Mouse (Mus musculus): Measurements from ENCODE around the gene Zfp738. TPM values are rescaled to one million over a fixed set of nuclear protein-coding genes. Genes with fewer than 3 reads are reported as not detected.
"Not testable (repeated sequence)": the region's sequence is repeated elsewhere in the genome, so short reads cannot be mapped to it uniquely, and the experiment has no call there.

Gene Zfp738
- 15.3 and 16.3 TPM in 2 replicates for polyA plus RNA-seq (2015; fragmentation: Nextera tagmentation; extraction: Ambion mirVana)

DNA sequence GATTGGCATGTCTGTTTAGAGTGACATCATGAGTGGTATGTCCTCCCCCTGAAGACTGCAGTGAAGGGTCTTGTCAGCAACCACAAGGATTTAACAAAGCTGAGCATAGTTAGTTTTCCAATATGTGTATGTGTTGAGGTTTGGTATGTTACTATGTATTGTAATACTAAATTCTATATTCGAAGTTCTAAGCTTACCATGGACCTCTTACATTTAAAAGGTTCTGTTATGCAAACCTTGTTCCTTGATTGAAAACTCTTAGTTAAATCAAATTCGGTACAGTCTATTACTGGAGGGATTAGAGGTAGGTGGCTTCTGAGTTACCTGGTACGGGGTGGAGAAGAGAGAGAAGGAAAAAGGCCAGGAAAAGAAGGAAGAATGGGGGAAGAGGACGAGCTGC, at the start of gene Zfp738:
TSS of gene Zfp738 (minus strand) at position 101 of the 400 bp plus-strand sequence.
- Histone ChIP-seq H3K4me1 (replicated peaks) (peaks cover 9% of the 10 kb centered on the region), H3K4me2 (no peak within 1 kb of the TSS), H3K27me3 (no peaks in the 10 kb centered on the region), H3K9ac (no peak within 1 kb of the TSS), H3K36me3 (no peaks in the 10 kb centered on the region), H3K4me3 (no peak within 1 kb of the TSS), H3K27ac (no peak within 1 kb of the TSS), H3K9me3 (no peaks in the 10 kb centered on the region)
- 82% methylated on average over 4 of the region's 4 CpGs for WGBS
- no peak for ATAC-seq (ENCODE audit: low FRiP score)

DNA sequence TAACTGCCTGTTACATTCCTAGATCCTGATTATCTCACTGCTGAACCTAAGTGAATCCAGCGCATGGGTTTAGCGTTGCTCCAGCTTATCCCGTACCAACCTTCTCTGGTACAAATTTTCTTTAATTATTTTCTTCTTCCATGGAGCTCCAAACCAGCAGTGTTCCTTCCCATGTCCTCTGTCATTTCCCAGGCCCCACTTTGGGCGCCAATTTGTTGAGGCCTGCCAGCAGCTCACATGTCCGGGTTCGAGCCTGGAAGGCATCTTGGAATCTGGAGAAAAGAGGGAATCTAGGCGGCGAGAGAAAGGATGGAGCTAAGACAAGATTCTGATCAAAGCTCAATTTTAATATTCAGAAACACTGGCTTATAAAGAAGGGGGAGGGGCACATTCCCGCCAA, 47.5 kb upstream of the Zfp738 start:
- not testable (repeated sequence) for H3K27me3 ChIP-seq

DNA sequence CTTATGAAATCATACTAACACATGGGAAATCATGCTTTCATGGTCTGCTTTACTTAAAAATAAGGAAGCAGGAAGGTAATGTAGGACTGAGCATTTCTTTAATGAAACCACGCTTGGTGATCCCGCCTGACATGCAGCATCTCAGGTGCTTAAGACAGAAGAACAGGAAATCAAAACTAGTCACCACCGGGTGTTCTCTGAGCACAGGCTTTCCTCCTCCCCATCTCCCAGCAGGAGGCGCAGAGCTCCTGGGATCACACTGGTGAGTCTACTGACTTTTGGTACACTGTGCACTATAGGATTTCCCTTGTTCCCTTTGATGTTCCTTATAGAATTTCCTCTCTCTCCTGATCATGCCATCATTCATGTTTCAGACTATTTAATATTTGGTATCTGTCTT, 42.6 kb upstream of the Zfp738 start:
- 64% methylated on average over 4 of the region's 4 CpGs for WGBS

More for the DNA sequence above, 47.5 kb upstream of the Zfp738 start:
- H3K36me3 ChIP-seq; H3K4me2 ChIP-seq; H3K4me3 ChIP-seq; ATAC-seq (ENCODE audit: low FRiP score); H3K27ac ChIP-seq; H3K4me1 ChIP-seq (replicated peaks); H3K9ac ChIP-seq: not testable (repeated sequence)
- WGBS = 94% methylated on average over 9 of the region's 9 CpGs
- H3K9me3 ChIP-seq = peaks cover 18% of the 10 kb centered on the region

DNA sequence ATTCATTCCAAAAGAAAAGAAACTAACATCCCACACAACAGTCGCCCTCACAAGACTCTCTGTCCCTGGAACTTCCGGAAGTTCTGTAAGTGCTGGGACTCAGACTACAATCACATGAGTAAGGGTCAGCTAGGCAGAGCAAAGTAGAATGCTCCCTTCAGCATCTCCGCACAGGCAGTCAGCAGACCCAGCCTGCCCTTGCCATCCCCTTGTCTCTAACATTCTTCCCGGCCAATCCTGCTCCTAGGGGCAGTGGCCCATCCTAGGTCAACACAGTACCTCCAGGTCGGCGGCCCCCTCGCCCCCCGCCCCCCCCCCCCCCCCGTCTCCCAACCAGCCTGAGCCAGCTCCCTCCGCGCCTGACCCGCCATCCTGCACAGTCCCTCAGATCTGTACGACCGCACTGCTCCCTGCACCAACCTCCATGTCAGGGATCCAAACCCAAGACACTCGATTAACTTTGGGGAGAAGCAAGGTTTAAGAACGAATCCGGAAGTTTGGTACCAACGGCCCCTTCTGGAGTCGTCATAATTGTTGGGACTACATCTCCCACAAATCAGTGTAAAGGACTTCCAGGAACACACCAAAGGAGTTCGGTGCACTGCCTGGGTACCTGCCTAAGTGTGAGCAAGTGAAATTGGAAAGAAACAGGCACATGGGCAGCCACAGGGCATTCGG, 41.9 kb upstream of the Zfp738 start, which contains the start of gene Zfp65:
TSS of gene Zfp65 (minus strand) at position 533 of the 678 bp plus-strand sequence.
- H3K9ac ChIP-seq = peak within 1 kb of the TSS; percentile 78
- H3K27ac ChIP-seq = 0 out of 2 replicates have a peak within 1 kb of the TSS, but pooled peaks have one; percentile 30

More for the DNA sequence above, 42.6 kb upstream of the Zfp738 start:
- H3K27me3 ChIP-seq, H3K27ac ChIP-seq, H3K36me3 ChIP-seq: not testable (repeated sequence)
- ATAC-seq (ENCODE audit: low FRiP score) = peak; percentile 55; the same call in 1 of the 2 replicates
- peaks cover 12% of the 10 kb centered on the region for H3K9me3 ChIP-seq
- H3K4me1 ChIP-seq (replicated peaks) = peaks cover 13% of the 10 kb centered on the region
- peak overlapping the region; percentile 61 for H3K4me2 ChIP-seq
- peak overlapping the region; percentile 78 for H3K9ac ChIP-seq
- H3K4me3 ChIP-seq = peak overlapping the region; percentile 54

DNA sequence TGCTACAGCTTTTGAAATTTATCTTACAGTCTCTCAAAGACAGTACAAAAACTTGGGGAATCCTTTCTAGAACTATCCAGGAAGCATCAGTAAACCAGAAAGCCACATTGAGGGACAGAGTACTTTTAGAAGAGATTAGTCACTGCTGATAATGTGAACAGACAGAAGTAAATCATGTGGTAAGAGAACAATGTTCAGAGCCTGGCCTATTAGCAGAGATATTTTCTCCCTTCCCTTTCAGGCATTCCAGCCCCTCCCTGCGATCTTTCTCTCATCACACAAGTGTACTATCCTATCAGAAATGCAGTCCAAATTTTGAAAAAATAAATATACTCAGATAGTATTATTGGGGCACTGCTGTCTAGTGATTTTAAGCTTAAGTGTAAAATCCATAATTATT, 41.2 kb upstream of the Zfp738 start:
- no peak overlapping the region for H3K27ac ChIP-seq
- H3K4me3 ChIP-seq = peak overlapping the region; percentile 54
- peak overlapping the region; percentile 78; the same call in 1 of the 2 replicates for H3K9ac ChIP-seq
- no peaks in the 10 kb centered on the region for H3K27me3 ChIP-seq
- WGBS = 95% methylated on average over 1 of the region's 1 CpGs
- ATAC-seq (ENCODE audit: low FRiP score) = no peak
- H3K9me3 ChIP-seq = peaks cover 1% of the 10 kb centered on the region; the same call in 1 of the 2 replicates
- no peaks in the 10 kb centered on the region for H3K36me3 ChIP-seq
- H3K4me1 ChIP-seq (replicated peaks) = peaks cover 19% of the 10 kb centered on the region
- H3K4me2 ChIP-seq = peak overlapping the region; percentile 61

More for the DNA sequence above, 41.9 kb upstream of the Zfp738 start, which contains the start of gene Zfp65:
- peak; percentile 86 for ATAC-seq (ENCODE audit: low FRiP score)
- WGBS = 8% methylated on average over 15 of the region's 21 CpGs
- H3K4me3 ChIP-seq = peak within 1 kb of the TSS; percentile 54
- H3K4me2 ChIP-seq = peak within 1 kb of the TSS; percentile 61
- peaks cover 5% of the 10 kb centered on the region; the same call in 1 of the 2 replicates for H3K9me3 ChIP-seq
- no peaks in the 10 kb centered on the region for H3K27me3 ChIP-seq
- peaks cover 13% of the 10 kb centered on the region for H3K4me1 ChIP-seq (replicated peaks)
- no peaks in the 10 kb centered on the region for H3K36me3 ChIP-seq

DNA sequence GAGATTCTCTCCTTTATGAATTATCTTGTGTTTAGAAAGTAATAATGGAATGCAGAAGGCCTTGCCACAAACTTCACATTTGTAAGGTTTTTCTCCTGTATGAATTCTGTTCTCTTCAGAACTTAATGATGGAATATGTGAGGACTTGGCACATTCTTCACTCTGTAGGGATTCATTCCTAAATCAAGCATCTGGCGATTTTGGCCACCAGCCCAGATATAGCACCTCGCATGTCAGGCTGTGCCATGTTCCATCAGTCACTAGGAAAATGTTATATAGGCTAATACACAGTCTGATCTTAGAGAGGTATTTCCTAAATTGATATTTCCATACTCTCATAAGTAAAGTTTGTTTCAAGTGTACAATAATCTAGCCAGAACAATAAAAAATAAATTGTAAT, 38.5 kb upstream of the Zfp738 start:
- H3K9ac ChIP-seq; H3K27me3 ChIP-seq; H3K4me3 ChIP-seq; H3K4me2 ChIP-seq; H3K36me3 ChIP-seq; H3K9me3 ChIP-seq; ATAC-seq (ENCODE audit: low FRiP score); H3K27ac ChIP-seq: not testable (repeated sequence)
- peaks cover 21% of the 10 kb centered on the region for H3K4me1 ChIP-seq (replicated peaks)
- WGBS = 73% methylated on average over 2 of the region's 2 CpGs

DNA sequence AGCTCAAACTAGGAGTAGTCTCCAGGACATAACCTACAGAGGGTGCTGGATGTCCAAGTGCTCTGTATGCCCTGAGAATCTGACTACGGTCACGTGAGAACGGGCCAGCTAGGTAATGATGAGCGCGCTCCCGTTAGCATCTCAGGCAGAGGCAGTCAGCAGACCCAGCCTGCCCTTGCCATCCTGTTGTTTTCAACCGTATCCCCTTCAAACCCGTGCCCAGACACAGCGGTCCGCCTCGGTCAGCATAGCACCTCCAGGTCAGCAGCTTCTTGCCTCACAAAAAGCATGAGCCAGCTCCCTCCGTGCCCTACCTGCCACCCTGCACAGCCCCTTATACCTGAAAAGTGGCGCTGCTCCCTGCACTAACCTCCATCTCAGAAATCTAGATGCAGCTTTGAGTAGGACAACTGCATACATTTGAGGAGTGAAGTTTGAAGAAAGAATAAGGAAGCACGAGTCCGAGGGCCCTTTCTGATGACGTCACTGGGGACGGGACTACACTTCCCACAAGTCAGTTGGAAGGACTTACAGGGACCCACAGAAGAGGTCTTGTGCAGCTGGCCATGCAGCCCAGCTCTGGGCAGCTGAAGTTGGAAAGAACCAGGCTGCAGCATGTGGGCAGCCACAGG, 37.1 kb upstream of the Zfp738 start:
- H3K27ac ChIP-seq = peak overlapping the region; percentile 75
- WGBS = under 1% methylated on average over 17 of the region's 17 CpGs
- H3K27me3 ChIP-seq = no peaks in the 10 kb centered on the region
- H3K4me2 ChIP-seq = peak overlapping the region; percentile 70
- no peaks in the 10 kb centered on the region; the same call in 1 of the 2 replicates for H3K36me3 ChIP-seq
- peaks cover 17% of the 10 kb centered on the region for H3K4me1 ChIP-seq (replicated peaks)
- no peaks in the 10 kb centered on the region for H3K9me3 ChIP-seq
- H3K4me3 ChIP-seq = peak overlapping the region; percentile 84
- ATAC-seq (ENCODE audit: low FRiP score) = peak; percentile 93
- peak overlapping the region; percentile 85 for H3K9ac ChIP-seq

DNA sequence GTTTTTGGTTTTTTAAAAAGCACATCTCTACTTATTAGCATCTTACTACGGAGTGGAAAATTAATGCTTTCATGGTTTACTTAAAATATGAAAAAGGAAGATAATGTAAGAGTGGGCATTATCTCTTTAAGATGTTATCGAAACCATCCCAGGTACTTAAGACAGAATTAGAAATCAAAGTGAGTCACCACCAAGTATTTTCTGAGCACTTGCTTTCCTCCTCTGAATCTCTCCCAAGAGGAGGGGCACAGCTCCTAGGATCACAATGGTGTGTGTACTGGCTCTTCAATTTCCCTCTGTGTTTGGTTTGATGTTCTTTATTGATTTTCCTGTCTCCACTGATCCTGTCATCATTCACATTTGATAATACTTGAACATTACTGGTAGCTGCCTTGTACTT, 3.0 kb downstream of the Zfp738 start:
- WGBS = 87% methylated on average over 2 of the region's 2 CpGs
- Histone ChIP-seq H3K4me2 (peak overlapping the region; percentile 80), H3K9ac (peak overlapping the region; percentile 90), H3K4me3 (peak overlapping the region; percentile 75)
- not testable (repeated sequence) for H3K9me3 ChIP-seq; H3K4me1 ChIP-seq (replicated peaks); H3K36me3 ChIP-seq; H3K27ac ChIP-seq; H3K27me3 ChIP-seq
- peak; percentile 70 for ATAC-seq (ENCODE audit: low FRiP score)

DNA sequence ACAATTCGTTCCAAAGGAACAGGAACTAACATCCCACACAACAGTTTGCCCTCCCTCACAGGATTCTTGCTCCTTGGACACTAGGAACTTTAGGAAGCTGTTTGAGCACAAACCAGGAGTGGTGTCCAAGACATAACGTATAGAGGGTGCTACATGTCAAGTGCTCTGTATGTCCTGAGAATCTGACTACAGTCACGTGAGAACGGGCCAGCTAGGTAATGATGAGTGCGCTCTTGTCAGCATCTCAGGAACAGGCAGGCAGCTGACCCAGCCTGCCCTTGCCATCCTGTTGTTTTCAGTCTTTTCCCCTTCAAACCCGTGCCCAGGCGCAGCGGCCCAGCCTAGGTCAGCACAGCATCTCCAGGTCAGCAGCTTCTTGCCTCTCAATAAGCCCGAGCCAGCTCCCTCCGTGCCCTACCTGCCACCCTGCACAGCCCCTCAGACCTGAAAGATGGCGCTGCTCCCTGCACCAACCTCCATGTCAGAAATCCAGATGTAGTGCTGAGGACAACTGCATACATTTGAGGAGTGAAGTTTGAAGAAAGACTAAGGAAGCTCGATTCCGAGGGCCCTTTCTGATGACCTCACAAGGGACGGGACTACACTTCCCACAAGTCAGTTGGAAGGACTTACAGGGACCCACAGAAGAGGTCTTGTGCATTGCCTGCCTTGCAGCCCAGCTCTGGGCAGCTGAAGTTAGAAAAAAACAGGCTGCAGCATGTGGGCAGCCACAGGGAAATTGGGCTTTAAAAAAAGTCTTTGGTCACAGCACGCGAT, 3.7 kb downstream of the Zfp738 start:
- not testable (repeated sequence) for H3K27me3 ChIP-seq; H3K9me3 ChIP-seq; H3K36me3 ChIP-seq; H3K4me1 ChIP-seq (replicated peaks)
- Histone ChIP-seq H3K4me2 (peak overlapping the region; percentile 80), H3K4me3 (peak overlapping the region; percentile 75), H3K27ac (peak overlapping the region; percentile 55; the same call in 1 of the 2 replicates), H3K9ac (peak overlapping the region; percentile 90)
- peak; percentile 100 for ATAC-seq (ENCODE audit: low FRiP score)
- WGBS = 12% methylated on average over 16 of the region's 16 CpGs

DNA sequence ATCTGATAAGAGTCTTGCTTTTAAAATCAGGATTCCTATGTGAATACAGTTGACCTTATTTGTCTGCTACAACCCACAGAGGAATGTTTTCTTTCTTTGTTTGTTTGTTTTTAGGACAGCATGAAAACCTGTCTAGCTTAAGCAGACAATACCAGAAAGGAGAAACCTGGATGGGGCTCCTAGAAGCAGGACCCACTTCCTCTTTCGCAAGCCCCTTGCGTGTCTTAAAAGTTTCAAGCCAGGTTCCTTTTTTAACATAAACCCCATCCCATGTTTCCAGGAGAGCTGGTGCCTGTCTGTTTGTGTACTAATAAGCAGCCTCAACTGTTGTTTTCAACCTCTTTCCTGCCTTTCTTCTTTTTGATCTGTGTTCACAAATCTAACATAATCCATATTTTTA, 12.0 kb downstream of the Zfp738 start:
- Histone ChIP-seq H3K4me3 (no peak overlapping the region), H3K27me3 (no peaks in the 10 kb centered on the region), H3K9me3 (no peaks in the 10 kb centered on the region), H3K9ac (no peak overlapping the region), H3K36me3 (peaks cover 11% of the 10 kb centered on the region), H3K27ac (no peak overlapping the region), H3K4me2 (no peak overlapping the region), H3K4me1 (replicated peaks) (no peaks in the 10 kb centered on the region)
- ATAC-seq (ENCODE audit: low FRiP score) = no peak
- 92% methylated on average over 2 of the region's 2 CpGs for WGBS

DNA sequence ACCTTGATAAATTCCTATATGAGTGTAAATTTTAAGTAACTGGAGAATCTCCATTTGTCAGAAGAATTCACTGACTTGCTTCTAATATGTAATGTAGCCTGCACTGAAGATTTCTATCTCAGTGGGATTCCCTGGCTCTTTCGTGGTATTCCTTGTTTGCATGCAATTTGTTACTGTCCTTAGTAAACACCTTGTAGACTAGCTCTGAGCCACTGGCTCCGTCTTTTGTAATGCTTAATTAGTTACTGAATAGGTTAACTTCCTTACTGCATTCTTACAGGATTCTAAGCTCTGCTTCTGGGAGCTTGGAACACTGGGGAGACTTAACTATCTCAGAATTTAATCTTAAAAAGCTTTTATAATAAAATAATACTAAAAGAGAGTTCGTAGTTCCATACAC, 34.4 kb downstream of the Zfp738 start:
- WGBS = 43% methylated on average over 3 of the region's 3 CpGs
- no peaks in the 10 kb centered on the region for H3K4me1 ChIP-seq (replicated peaks)
- H3K27me3 ChIP-seq = no peaks in the 10 kb centered on the region
- H3K36me3 ChIP-seq = no peaks in the 10 kb centered on the region
- no peaks in the 10 kb centered on the region for H3K9me3 ChIP-seq
- ATAC-seq (ENCODE audit: low FRiP score) = no peak
- no peak overlapping the region for H3K27ac ChIP-seq
- H3K4me2 ChIP-seq = no peak overlapping the region
- no peak overlapping the region for H3K9ac ChIP-seq
- no peak overlapping the region for H3K4me3 ChIP-seq
